Mouse (Mus musculus): ENCODE measurements at regions not wholly inside any gene's neighbourhood (a gene's known extent, or its start where the extent isn't known, plus 50 kb on each side); places are given as distances from the start of the nearest gene placed in this dataset.

DNA sequence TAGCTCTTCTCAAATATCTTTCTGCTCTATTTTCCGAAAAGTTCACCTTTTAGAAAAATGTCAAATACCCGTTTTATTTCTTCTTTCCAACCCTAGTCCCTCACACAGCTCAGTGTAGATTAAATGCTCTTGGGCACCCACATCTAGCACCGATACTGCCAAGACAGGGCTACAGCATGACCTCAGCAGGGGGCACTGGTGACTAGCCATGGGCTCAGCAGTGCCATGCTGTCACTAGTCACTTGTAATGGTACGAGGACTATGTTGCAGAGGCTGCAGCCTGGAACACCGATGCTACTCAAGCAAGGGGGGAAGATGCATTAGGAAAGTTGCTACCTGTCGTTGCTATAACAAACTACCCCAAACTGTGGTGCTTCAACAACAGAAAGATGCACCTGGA is 180.7 kb downstream of the Irs2 start:
- TF ChIP-seq GATA1 (IDR thresholded peaks at IDR 0.05; ENCODE audit: low read length) (no peak), TAL1 (IDR thresholded peaks at IDR 0.05; ENCODE audit: low read length) (no peak)
